Mouse (Mus musculus): ENCODE data around the gene Zfp366. TPM values are rescaled to one million over a fixed set of nuclear protein-coding genes. Genes with fewer than 3 reads are reported as not detected.
"Not testable (repeated sequence)": the region's sequence is repeated elsewhere in the genome, so short reads cannot be mapped to it uniquely, and the experiment has no call there.

Gene Zfp366
- polyA plus RNA-seq, 1 experiment, result not detected

DNA sequence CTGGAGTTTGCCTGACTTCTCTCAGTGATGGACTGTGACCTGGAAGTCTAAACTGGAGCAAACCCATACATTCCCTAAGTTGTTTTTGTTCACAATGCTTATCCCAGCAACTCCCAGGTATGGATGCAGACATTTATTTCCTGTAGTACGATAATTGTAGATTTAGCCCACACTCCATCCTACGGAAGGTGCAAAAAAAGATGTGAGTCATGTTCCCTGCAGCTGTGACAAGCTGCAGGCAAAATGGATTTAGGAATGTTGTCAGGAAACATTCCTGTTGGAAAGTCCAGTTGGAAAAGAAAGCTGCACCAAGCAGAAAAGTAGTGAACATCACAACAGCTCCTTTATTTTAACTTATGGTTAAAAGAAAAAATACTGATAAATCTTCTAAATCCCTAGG lies 26.9 kb upstream of the Zfp366 start:
- Histone ChIP-seq H3K27ac (ENCODE audit: insufficient read depth, low read depth, low read length) (peak overlapping the region; percentile 45), H3K4me1 (ENCODE audit: control insufficient read depth, insufficient read depth, low read length) (peaks cover under 1% of the 10 kb centered on the region), H3K4me3 (ENCODE audit: insufficient read depth, low read depth, low read length) (no peak overlapping the region)
- WGBS, result 47% methylated on average over 2 of the region's 2 CpGs
- TF ChIP-seq POLR2A (IDR thresholded peaks at IDR 0.05; ENCODE audit: insufficient read depth, low read depth, low read length) (no peak), CTCF (IDR thresholded peaks at IDR 0.05; ENCODE audit: insufficient read depth, low read depth, low read length) (no peak)

DNA sequence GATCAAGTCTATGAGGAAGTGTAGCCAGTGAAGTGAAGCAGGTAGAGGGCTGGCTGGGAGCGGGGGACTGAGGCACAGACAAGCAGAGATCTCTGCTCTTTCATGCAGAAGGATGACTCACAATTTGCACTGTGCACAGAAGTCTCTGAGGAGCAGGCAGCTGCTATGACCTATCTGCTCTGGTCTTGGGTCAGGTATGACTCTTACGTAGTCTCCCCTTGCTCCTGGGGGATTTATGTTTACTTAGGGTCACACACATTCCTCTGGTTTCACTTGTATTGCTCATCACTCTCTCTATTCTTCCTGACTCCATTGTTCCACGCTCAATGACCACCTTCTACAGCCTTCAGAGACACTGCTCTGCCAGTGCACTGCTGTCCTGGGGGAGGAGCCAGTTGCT lies 25.9 kb upstream of the Zfp366 start:
- 92% methylated on average over 3 of the region's 3 CpGs for WGBS
- Histone ChIP-seq H3K4me3 (ENCODE audit: insufficient read depth, low read depth, low read length) (no peak overlapping the region), H3K4me1 (ENCODE audit: control insufficient read depth, insufficient read depth, low read length) (no peaks in the 10 kb centered on the region), H3K27ac (ENCODE audit: insufficient read depth, low read depth, low read length) (peak overlapping the region; percentile 44; the same call in 1 of the 2 replicates)
- TF ChIP-seq CTCF (IDR thresholded peaks at IDR 0.05; ENCODE audit: insufficient read depth, low read depth, low read length), result no peak
- no peak for TF ChIP-seq POLR2A (IDR thresholded peaks at IDR 0.05; ENCODE audit: insufficient read depth, low read depth, low read length)

GRCm38 (mm10) chr13:99163071-99163470 lies 21.6 kb upstream of the Zfp366 start:
- WGBS, result 72% methylated on average over 4 of the region's 4 CpGs
- no peaks in the 10 kb centered on the region for H3K4me1 ChIP-seq (ENCODE audit: control insufficient read depth, insufficient read depth, low read length)
- H3K4me3 ChIP-seq (ENCODE audit: insufficient read depth, low read depth, low read length), result no peak overlapping the region
- no peak overlapping the region for H3K27ac ChIP-seq (ENCODE audit: insufficient read depth, low read depth, low read length)
- TF ChIP-seq POLR2A (IDR thresholded peaks at IDR 0.05; ENCODE audit: insufficient read depth, low read depth, low read length), result no peak
- no peak for TF ChIP-seq CTCF (IDR thresholded peaks at IDR 0.05; ENCODE audit: insufficient read depth, low read depth, low read length)

GRCm38 (mm10) chr13:99163521-99164359 lies 20.9 kb upstream of the Zfp366 start:
- Histone ChIP-seq H3K27ac (ENCODE audit: insufficient read depth, low read depth, low read length) (no peak overlapping the region), H3K4me1 (ENCODE audit: control insufficient read depth, insufficient read depth, low read length) (no peaks in the 10 kb centered on the region), H3K4me3 (ENCODE audit: insufficient read depth, low read depth, low read length) (no peak overlapping the region)
- WGBS, result 57% methylated on average over 10 of the region's 10 CpGs
- TF ChIP-seq CTCF (IDR thresholded peaks at IDR 0.05; ENCODE audit: insufficient read depth, low read depth, low read length) (no peak), POLR2A (IDR thresholded peaks at IDR 0.05; ENCODE audit: insufficient read depth, low read depth, low read length) (no peak)

- no peak overlapping the region for H3K4me3 ChIP-seq (ENCODE audit: insufficient read depth, low read depth, low read length)
- 93% methylated on average over 2 of the region's 2 CpGs for WGBS
- TF ChIP-seq CTCF (IDR thresholded peaks at IDR 0.05; ENCODE audit: insufficient read depth, low read depth, low read length) (no peak), POLR2A (IDR thresholded peaks at IDR 0.05; ENCODE audit: insufficient read depth, low read depth, low read length) (no peak)
- H3K27ac ChIP-seq (ENCODE audit: insufficient read depth, low read depth, low read length), result no peak overlapping the region
- 0 out of 2 replicates have a peak, but pooled peaks cover under 1% of the 10 kb centered on the region for H3K4me1 ChIP-seq (ENCODE audit: control insufficient read depth, insufficient read depth, low read length)
Observed at GRCm38 (mm10) chr13:99164360-99164759, 20.3 kb upstream of the Zfp366 start.

GRCm38 (mm10) chr13:99169401-99169800 lies 15.2 kb upstream of the Zfp366 start:
- TF ChIP-seq POLR2A (IDR thresholded peaks at IDR 0.05; ENCODE audit: insufficient read depth, low read depth, low read length), result no peak
- TF ChIP-seq CTCF (IDR thresholded peaks at IDR 0.05; ENCODE audit: insufficient read depth, low read depth, low read length), result no peak
- no peak overlapping the region for H3K4me3 ChIP-seq (ENCODE audit: insufficient read depth, low read depth, low read length)
- H3K27ac ChIP-seq (ENCODE audit: insufficient read depth, low read depth, low read length), result no peak overlapping the region
- peaks cover 6% of the 10 kb centered on the region; the same call in 1 of the 2 replicates for H3K4me1 ChIP-seq (ENCODE audit: control insufficient read depth, insufficient read depth, low read length)
- WGBS, result 82% methylated on average over 6 of the region's 6 CpGs

DNA sequence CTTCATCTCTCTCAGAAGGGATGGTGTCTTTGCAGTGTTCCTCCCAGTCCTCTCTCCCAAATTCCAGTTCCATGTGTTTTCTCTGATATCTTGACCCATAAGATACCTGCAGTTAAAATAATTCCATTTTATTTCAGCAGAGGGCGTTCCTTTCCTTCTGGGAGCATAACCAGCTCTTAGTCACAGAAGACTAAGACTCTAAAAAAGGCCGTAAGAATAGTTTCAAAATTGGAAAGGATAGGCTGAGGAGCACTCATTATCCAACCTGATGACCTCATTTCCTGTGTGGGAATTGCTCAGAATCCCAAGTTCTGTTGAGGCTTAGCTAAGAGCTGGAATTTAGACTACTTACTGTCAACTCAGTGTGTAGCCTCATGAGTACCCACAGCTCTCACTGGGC lies 14.3 kb upstream of the Zfp366 start:
- Histone ChIP-seq H3K4me1 (ENCODE audit: control insufficient read depth, insufficient read depth, low read length) (peaks cover 6% of the 10 kb centered on the region; the same call in 1 of the 2 replicates), H3K4me3 (ENCODE audit: insufficient read depth, low read depth, low read length) (no peak overlapping the region), H3K27ac (ENCODE audit: insufficient read depth, low read depth, low read length) (no peak overlapping the region)
- no peak for TF ChIP-seq CTCF (IDR thresholded peaks at IDR 0.05; ENCODE audit: insufficient read depth, low read depth, low read length)
- no peak for TF ChIP-seq POLR2A (IDR thresholded peaks at IDR 0.05; ENCODE audit: insufficient read depth, low read depth, low read length)
- WGBS, result 17% methylated on average over 2 of the region's 2 CpGs

DNA sequence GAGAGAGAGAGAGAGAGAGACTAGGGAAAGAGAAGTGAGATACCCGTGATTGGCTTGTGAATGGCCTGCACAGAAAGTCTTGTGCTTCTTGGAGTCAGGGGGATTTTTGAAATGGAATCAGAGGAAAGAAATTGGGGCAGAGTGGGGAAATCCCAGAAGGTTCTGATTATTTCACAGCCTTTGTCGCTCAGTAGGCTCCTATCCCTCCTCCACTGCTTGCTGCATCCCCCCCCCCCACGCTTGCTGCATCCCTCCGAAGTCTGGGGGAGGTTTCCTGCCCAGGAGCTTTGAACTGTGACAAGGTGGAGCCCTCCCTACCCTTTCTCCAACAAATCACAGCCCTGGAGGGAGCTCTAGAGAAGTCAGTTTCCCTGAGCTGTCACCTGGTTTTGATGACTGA lies 10.8 kb upstream of the Zfp366 start:
- WGBS, result 61% methylated on average over 4 of the region's 4 CpGs
- Histone ChIP-seq H3K27ac (ENCODE audit: insufficient read depth, low read depth, low read length) (no peak overlapping the region), H3K4me1 (ENCODE audit: control insufficient read depth, insufficient read depth, low read length) (peaks cover 6% of the 10 kb centered on the region; the same call in 1 of the 2 replicates), H3K4me3 (ENCODE audit: insufficient read depth, low read depth, low read length) (no peak overlapping the region)
- TF ChIP-seq POLR2A (IDR thresholded peaks at IDR 0.05; ENCODE audit: insufficient read depth, low read depth, low read length), result no peak
- TF ChIP-seq CTCF (IDR thresholded peaks at IDR 0.05; ENCODE audit: insufficient read depth, low read depth, low read length), result no peak

GRCm38 (mm10) chr13:99182828-99183227 lies 1.8 kb upstream of the Zfp366 start:
- not testable (repeated sequence) for H3K4me1 ChIP-seq (ENCODE audit: control insufficient read depth, insufficient read depth, low read length); H3K4me3 ChIP-seq (ENCODE audit: insufficient read depth, low read depth, low read length); H3K27ac ChIP-seq (ENCODE audit: insufficient read depth, low read depth, low read length)
- 94% methylated on average over 3 of the region's 3 CpGs for WGBS

All from olfactory bulb, adult 2 months (tissue).